Mouse (Mus musculus): ENCODE data around the gene Sdcbp2.

Gene Sdcbp2

GRCm38 (mm10) chr2:151631406-151632158, 59.2 kb downstream of the Sdcbp2 start:
- peak in 1 of 2 experiments; percentile 25 for DNase-seq

- DNase-seq: peak; percentile 83 to 87
Observed at GRCm38 (mm10) chr2:151632159-151632814, 59.9 kb downstream of the Sdcbp2 start, which contains the start of gene Snph. Gene Snph, minus strand, starts transcription at chr2:151632593.

- no peak for DNase-seq
Observed at GRCm38 (mm10) chr2:151632982-151633381, 60.6 kb downstream of the Sdcbp2 start.

- DNase-seq: no peak
Observed at GRCm38 (mm10) chr2:151634903-151635302, 62.5 kb downstream of the Sdcbp2 start.

- DNase-seq: peak; percentile 49 to 52
Observed at GRCm38 (mm10) chr2:151635362-151636014, 63.1 kb downstream of the Sdcbp2 start.

- DNase-seq: no peak
Observed at GRCm38 (mm10) chr2:151636015-151636402, 63.6 kb downstream of the Sdcbp2 start.

Data from cerebellum, postnatal 10 days (tissue).